Mouse (Mus musculus): Measurements from ENCODE around the gene Milr1. TPM values are rescaled to one million over a fixed set of nuclear protein-coding genes. Genes with fewer than 3 reads are reported as not detected.
A peak's percentile ranks its signal among the peaks of the same experiment; 100 is the strongest.
"Not testable (repeated sequence)": the region's sequence is repeated elsewhere in the genome, so short reads cannot be mapped to it uniquely, and the experiment has no call there.

Milr1 gene
- total RNA-seq, 2 experiments from 2014 or later, result 0.20 TPM; not detected in 1

GRCm38 (mm10) chr11:106770195-106770974 is 19.4 kb downstream of the Milr1 start:
- DNase-seq (ENCODE audit: low spot score in 2 of 2), result no peak

- DNase-seq (ENCODE audit: low spot score in 2 of 2), result no peak
Measured at GRCm38 (mm10) chr11:106773061-106773460, 22.0 kb downstream of the Milr1 start.

- DNase-seq (ENCODE audit: low spot score in 2 of 2), result no peak
Measured at GRCm38 (mm10) chr11:106776960-106777359, 25.9 kb downstream of the Milr1 start.

- no peak for DNase-seq (ENCODE audit: low spot score in 2 of 2)
Measured at GRCm38 (mm10) chr11:106777395-106777794, 26.4 kb downstream of the Milr1 start.

DNA sequence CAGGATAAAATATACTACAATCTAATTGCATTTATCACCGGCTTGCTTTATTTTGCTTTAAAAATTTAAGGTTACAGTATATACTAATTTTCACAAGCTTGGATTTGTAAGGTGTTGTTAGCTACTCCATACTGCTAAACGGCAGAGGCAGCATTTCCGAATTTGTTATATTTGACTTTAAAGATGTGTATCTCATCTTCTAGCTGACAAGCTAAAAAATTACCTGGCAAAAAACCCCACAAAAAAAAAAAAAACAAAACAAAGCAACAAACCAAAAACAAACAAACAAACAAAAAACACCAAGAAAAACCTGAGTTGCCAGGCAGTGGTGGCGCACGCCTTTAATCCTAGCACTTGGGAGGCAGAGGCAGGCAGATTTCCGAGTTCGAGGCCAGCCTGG is 27.1 kb downstream of the Milr1 start:
- DNase-seq (ENCODE audit: low spot score in 2 of 2), result no peak

DNA sequence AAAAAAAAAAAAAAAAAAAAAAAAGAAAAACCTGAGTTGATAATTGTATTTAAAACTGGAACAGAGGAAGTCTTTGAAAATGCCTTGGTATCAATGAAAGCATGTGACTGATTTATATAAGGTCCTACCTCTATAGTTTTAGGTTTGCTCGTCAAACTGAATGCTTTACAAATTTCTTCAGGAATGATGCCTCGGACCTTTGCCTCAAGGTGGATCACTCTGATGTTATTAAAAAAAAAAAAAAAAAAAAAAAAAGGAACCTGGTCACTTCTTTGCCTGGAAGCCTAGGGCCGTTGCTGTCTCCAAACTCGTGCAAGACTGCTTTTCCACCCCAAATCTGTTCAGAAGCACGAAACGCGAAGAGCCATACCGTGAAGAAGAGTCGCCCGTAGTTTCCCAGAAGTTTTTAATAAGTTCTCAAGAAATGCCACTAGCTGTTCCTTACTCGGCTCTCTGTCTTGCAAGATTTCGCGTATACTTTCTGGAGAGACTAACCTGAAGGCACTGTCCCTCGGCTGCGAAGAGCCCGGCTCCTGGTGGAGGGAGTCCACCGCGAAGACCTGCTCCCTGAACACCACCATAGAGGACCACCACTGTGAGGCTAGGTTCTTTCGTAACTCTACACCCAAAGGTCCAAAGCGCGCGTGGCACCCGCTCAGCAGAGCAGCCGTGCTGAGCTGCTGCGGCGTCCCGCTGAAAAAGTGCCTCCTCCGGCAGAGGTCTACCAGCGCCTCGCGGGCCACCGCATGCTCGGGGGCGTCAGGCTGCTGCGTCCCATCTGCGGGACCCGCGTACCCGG is 27.8 kb downstream of the Milr1 start:
- no peak for DNase-seq (ENCODE audit: low spot score in 2 of 2)

- DNase-seq (ENCODE audit: low spot score in 2 of 2), result peak; percentile 89 to 95
Measured at GRCm38 (mm10) chr11:106779388-106780088, 28.5 kb downstream of the Milr1 start, which contains the start of gene Polg2. Gene Polg2, minus strand, starts transcription at chr11:106779537.

DNA sequence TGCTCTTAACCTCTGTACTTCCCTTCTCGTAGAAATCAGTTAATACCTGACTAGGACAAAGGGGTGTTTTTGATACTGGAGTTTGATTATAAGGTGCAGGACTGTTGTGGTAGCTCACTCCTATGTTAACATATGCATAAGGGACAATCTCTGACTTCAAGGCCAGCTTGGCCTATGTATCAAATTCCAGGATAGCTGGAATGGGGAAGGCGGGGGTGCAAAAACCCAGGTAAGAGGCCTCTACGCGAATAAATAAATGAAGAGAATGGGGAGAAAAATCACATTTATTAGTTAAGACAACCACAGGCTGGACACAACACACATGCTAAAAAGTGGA is 29.0 kb downstream of the Milr1 start:
- DNase-seq (ENCODE audit: low spot score in 2 of 2), result no peak

DNA sequence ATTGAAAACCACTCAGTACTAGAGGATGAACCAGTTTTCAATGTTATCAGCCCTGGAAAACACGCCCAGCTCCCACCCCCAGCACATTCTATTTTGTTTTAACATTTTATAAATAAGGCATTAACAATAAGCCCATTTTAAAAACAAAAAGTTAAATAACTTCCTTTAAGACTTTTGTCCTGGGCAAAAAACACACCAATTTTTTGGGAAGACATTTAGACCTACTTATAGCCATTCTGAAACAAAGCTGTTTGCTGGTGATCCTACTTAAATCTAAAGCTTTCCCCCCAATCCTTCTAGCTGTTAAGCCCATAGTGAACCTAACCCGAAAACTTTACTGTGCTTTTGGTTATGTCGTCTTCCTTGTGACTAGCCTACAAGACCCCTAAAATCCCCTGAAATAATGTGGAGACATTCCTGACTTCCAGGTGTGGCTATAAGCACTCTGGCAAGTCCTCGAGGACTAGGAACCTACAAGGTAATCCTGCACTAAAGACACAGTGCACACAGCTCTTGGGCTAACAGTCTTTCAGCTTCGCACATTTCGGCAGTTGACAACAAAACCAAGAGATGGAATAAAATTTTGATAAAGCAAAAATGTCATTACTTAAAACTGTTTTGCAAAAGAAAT is 29.7 kb downstream of the Milr1 start:
- DNase-seq (ENCODE audit: low spot score in 2 of 2), result no peak

DNA sequence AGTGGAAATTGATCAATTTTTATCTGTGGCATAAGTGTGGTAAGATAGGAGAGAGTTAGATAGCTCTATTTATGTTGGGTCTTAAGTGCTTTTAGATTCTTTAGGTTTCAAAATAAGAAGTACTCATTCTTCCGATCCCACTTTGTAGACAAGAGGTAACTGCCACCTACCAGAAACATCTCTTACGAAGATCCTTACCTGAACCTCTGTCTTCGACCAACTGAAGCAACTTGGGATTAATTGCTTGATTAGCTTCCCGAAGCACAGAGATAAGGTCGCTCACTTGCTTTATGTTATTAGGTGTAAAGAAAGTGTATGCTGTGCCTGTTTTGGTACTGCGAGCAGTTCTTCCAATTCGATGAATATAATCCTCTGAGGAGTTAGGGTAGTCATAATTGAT is 31.2 kb downstream of the Milr1 start:
- DNase-seq (ENCODE audit: low spot score in 2 of 2), result not testable (repeated sequence)

GRCm38 (mm10) chr11:106782841-106783764 is 32.1 kb downstream of the Milr1 start:
- no peak for DNase-seq (ENCODE audit: low spot score in 2 of 2)

GRCm38 (mm10) chr11:106784476-106784875 is 33.5 kb downstream of the Milr1 start:
- DNase-seq (ENCODE audit: low spot score in 2 of 2), result no peak

- DNase-seq (ENCODE audit: low spot score in 2 of 2), result no peak
Measured at GRCm38 (mm10) chr11:106785043-106785442, 34.0 kb downstream of the Milr1 start.

DNA sequence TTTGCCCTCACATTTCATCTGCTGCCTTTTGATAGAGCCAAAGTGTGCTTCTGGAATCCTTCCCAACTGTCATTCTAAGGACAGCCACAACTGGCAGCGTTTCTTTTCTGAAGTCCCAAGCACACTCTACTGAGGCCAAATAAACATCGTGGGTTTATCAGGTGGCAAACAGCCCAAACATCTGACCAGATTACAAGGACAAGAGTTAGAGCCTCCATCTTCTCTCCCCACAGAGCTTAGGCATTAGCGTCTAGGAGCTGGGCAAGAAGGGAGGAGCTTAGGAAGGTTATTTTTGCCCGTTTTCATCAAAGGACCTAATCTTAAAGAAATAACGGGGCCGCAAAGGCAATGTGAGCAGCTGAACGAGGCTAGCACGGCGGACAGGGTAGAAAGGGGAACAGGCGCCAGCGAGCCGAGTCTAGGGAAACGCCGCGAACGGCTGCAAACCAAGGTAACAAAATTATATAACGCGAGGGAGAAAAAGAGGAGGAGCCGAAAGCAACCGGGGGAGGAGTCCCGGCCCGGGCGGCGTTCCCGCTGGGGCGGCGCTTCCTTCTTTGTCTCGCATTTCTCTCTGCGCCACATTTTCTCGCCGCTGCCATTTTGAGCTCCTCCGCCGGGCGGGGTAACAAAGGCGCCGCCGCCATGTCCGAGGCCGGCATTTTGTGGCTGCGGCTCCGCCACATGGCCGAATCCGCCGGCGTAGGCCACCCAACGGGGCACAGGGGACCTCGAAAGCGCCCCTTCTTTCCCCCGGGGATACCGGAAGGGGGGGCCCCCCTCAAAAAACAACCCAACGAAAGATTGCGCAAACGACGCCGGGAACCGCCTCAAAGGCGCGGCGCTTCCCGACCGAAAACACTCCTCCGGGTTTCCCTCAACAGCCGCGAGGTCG is 36.4 kb downstream of the Milr1 start:
- DNase-seq (ENCODE audit: low spot score in 2 of 2), result peak; percentile 86 to 94

DNA sequence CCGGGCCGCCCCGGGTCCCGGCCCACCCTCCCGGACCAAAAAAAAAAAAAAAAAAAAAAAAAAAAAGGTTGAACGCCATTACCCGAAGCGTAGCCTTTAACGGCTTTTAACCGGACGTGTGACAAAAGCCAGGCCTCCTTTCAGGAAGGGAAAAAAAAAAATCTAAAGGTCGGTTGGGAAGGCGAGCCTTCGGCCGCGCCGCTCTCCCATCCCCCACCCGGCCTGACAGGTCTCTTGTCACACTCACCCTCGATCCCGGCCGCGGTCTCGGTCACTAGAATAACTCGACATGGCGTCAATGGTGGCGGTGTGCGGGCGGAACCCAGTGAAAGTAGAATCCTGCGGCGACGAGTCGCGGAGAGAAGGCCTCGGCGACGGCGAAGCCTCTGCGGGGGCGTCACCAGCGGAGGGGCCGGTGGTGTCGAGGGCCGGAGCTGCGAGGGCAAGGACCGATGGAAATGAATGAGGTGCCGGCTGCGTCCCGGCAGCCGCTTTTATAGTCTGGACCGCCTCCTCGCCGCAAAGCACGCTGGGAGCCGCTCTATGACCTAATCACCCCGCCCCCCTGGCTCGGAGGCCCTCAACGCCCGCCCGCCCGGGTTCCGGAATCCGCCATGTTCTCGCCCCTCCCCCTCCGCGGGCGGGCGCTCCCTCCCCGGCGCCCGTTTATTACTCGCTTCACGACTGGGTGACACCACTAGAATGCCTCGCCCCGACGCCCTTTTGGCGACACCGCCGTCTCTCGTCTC is 37.2 kb downstream of the Milr1 start:
- DNase-seq (ENCODE audit: low spot score in 2 of 2), result peak; percentile 96 to 99

DNA sequence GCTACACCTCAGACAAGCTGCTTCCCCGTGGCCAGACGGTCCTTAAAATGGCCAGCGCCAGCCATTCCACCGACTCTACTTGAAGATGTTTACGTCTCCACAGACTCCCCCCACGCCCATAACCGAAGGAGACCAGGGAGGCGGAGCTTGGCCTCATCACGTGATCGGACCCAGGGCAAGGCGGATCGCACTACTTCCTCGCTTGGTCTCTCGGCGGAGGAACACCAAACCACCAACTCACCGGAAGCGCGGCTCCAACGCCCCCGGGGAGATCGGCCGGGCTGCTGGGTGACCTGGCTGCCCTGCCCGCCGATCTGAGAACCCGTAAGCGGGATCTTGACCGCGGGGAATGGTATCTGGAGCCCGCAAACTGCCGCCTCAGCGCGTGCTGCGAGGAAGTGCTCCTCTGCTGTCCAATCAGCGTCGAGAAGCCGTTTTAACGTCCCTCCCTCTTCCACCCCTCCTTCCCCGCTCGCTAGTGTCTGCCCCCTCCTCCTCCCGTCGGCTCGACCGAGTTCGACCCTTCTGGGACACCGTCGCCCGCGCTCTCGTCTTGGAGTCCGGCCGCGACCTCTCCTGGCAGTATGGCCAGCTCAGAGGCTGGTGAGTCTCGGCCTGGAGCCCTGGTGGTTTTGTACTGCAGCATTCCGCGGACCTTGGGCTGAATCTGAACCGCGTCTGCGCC is 37.9 kb downstream of the Milr1 start, which contains the start of the genes Ddx5 and Cep95:
Gene Ddx5, minus strand, starts transcription at position 411 of the 685 bp plus-strand sequence.
Gene Cep95, plus strand, starts transcription at position 478 of the 685 bp plus-strand sequence.
- DNase-seq (ENCODE audit: low spot score in 2 of 2), result peak; percentile 95 to 99

DNA sequence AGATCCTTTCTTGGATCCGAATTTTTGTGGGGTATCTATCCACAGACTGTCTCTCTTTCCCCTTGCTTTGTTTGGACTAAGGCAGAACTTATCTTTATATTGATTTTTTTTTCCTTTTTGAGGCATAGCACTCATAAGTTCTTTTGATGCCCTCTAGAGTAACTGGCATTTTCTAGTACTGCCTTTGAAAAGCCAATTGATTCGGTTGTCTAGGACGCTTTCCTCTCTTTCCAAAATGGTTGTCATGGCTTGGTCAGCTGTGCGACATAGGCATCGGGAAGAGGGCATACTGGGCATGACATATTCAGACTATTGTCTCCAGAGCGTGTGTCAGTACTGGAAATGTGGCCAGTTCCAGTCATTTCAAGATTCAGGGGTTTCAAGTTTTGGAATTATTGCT is 38.6 kb downstream of the Milr1 start:
- no peak for DNase-seq (ENCODE audit: low spot score in 2 of 2)

DNA sequence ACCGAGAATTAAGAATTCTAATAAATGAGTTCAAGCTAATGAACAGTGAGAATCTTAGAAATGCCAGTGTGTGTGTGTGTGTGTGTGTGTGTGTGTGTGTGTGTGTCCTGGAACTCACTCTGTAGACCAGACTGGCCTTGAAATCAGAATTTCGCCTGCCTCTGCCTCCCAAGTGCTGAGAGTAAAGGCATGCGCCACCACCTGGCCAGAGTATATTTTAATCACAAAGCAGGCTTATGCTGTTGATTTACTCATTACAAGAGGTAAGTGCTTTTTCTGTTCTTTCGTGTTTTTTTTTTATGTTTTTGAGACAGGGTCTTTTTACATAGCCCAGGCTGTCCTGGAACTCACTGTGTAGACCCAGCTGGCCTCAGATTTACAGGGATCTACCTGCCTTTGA is 42.8 kb downstream of the Milr1 start:
- DNase-seq (ENCODE audit: low spot score in 2 of 2), result no peak

Data from layer of hippocampus, adult 18-20 months (tissue).